Mouse (Mus musculus) liver, adult 2 months (tissue): Measurements from ENCODE around the gene Kbtbd4. TPM values are rescaled to one million over a fixed set of nuclear protein-coding genes. Genes with fewer than 3 reads are reported as not detected.

Source experiments
- DNase-seq: peaks from one replicate; pipeline ENCODE4 v3.0.0-alpha.2; 2011; ENCODE audit warnings: low read depth, low spot score; ENCODE audit errors: extremely low read depth
- H3K27ac ChIP-seq: fragments of 200-500 bp; replicated peaks from 2 replicates; pipeline ENCODE4 v1.5.1; 2012; ENCODE audit warnings: low read depth, mild to moderate bottlenecking, control low read depth, inconsistent platforms, low read length; ENCODE audit not compliant: insufficient read depth
- H3K27me3 ChIP-seq: fragments of 200-500 bp; 2 replicates; pipeline ENCODE4 v1.6.1; 2012; ENCODE audit warnings: mild to moderate bottlenecking, moderate library complexity, low read length, inconsistent platforms; ENCODE audit not compliant: control insufficient read depth, insufficient read depth
- H3K36me3 ChIP-seq: fragments of 200-500 bp; 2 replicates; pipeline ENCODE4 v1.6.1; 2012; ENCODE audit warnings: low read length, inconsistent platforms; ENCODE audit not compliant: control insufficient read depth, insufficient read depth
- H3K4me1 ChIP-seq: fragments of 200-500 bp; 2 replicates; pipeline ENCODE4 v1.6.1; 2011; ENCODE audit warnings: low read length; ENCODE audit not compliant: control insufficient read depth, insufficient read depth
- H3K4me3 ChIP-seq: fragments of 200-500 bp; 2 replicates; pipeline ENCODE4 v1.5.1; 2011; ENCODE audit warnings: low read depth, mild to moderate bottlenecking, control low read depth, low read length, moderate library complexity; ENCODE audit not compliant: insufficient read depth
- H3K79me2 ChIP-seq: fragments of 200-500 bp; 2 replicates; pipeline ENCODE4 v1.6.1; 2012; ENCODE audit warnings: inconsistent platforms, mild to moderate bottlenecking, low read length, moderate library complexity; ENCODE audit not compliant: control insufficient read depth, insufficient read depth
- H3K9ac ChIP-seq: fragments of 200-500 bp; 2 replicates; pipeline ENCODE4 v1.6.1; 2012; ENCODE audit warnings: low read depth, mild to moderate bottlenecking, control low read depth, inconsistent platforms, low read length
- CTCF ChIP-seq: fragments of 200-500 bp; IDR thresholded peaks from 2 replicates; pipeline ENCODE4 v1.5.1; 2011; ENCODE audit warnings: low read depth, low read length, control low read depth
- POLR2A ChIP-seq: fragments of 200-500 bp; IDR thresholded peaks from 2 replicates; pipeline ENCODE4 v1.6.1; 2011; ENCODE audit warnings: low read length, control low read depth; ENCODE audit not compliant: insufficient read depth; ENCODE audit errors: extremely low read depth
- WGBS: fragments of 180-500 bp; shearing (Covaris S2); methylation state at CpG from one replicate; pipeline ENCODE4 v1.1.7; 2018; 5-methylcytosine and 5-hydroxymethylcytosine counted together
- polyA plus RNA-seq: library from polyadenylated mRNA; depleted of rRNA; stranded (reverse); fragments of >200 nt; gene quantifications from 2 replicates; pipeline ENCODE4 v1.2.3, GENCODE M21; 2012
- total RNA-seq: library from RNA; depleted of rRNA; stranded (reverse); fragments of >200 nt; gene quantifications from 2 replicates; pipeline ENCODE4 v1.2.3, GENCODE M21; 2014

The Kbtbd4 gene
- total and polyA plus RNA-seq, 2 experiments = 9.0 to 13.5 TPM

DNA sequence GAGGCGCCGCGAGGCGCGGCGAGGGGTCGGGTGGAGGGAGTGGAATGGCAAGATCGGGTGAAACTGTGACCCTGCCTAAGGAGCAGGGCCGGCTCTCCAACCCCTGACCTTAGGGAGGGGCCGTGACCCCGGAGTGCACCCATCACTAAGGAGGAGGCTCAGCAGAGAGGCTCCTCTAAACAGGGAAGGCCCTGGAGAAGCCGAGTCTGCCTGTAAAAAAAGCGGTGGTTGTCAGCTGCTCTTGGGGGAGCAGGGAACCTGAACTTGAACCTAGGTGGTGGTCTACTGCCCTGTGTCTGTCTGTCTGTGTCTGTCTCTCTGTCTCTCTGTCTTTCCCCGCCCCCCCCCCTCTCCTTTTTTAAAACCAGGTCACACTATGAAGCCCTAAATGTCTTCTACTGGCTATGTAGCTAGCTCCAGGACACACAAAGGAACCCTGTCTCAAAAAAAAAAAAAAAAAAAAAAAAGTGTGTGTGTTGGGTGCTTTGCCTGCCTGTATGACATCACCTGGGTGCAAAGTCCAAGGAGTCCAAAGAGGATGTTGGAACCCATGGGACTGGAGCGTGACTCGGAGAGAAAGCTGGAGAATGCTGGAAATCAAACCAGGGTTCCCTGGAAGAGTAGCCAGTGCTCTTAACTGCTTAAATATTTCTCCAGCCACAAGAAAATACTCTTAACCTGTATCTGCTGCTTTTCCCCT lies 13.6 kb downstream of the Kbtbd4 start:
- peak overlapping the region; percentile 89 for H3K27ac ChIP-seq
- peak; percentile 97 for DNase-seq
- peaks cover 24% of the 10 kb centered on the region; the same call in 1 of the 2 replicates for H3K79me2 ChIP-seq
- peaks cover 20% of the 10 kb centered on the region for H3K4me1 ChIP-seq
- peaks cover 10% of the 10 kb centered on the region for H3K36me3 ChIP-seq
- TF ChIP-seq POLR2A (0 out of 2 replicates have a peak, but pooled peaks have one; percentile 3), CTCF (no peak)
- no peaks in the 10 kb centered on the region for H3K27me3 ChIP-seq
- H3K9ac ChIP-seq = peak overlapping the region; percentile 99
- peak overlapping the region; percentile 83 for H3K4me3 ChIP-seq
- 3% methylated on average over 16 of the region's 16 CpGs for WGBS

DNA sequence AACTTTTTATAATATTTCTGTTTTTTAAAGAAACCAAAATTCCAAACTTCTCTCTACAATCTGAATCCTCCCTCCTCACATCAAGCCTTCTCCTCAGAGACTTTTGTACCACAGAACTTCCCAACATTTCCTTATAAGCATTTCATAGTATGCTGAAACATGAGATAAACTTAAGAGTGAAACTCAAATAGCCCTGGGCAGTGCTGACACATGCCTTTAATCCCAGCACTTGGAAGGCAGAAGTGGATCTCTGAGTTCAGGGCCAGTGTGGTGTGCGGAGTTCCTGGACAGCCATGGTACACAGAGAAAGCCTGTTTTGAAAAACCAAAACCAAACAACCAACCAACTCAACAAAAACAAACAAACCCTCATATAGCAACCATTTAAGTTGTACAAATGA lies 16.6 kb downstream of the Kbtbd4 start:
- H3K36me3 ChIP-seq = no peaks in the 10 kb centered on the region
- DNase-seq = no peak
- H3K4me1 ChIP-seq = peaks cover 5% of the 10 kb centered on the region; the same call in 1 of the 2 replicates
- 64% methylated on average over 1 of the region's 1 CpGs for WGBS
- H3K4me3 ChIP-seq = no peak overlapping the region
- H3K79me2 ChIP-seq = peaks cover 10% of the 10 kb centered on the region; the same call in 1 of the 2 replicates
- TF ChIP-seq POLR2A = no peak
- no peak for TF ChIP-seq CTCF
- H3K27ac ChIP-seq = no peak overlapping the region
- H3K27me3 ChIP-seq = no peaks in the 10 kb centered on the region
- no peak overlapping the region for H3K9ac ChIP-seq

DNA sequence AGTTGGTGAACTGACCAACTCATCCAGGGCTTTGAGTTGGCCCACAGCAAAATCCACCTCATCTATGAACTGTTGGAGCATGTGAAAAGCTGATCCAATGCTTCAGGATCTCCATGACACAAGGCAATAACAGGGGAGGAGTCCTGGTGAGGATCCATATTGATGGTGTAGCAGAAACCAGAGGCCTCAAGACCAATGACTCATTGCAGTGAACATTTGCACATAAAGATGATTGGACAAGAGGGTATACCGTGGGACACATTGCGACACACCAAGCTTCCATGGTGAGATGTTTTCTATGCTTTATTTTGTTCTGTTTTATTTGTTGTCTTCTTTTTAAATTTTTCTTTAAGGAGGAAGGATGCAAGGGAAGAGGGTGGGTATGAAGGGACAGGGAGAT lies 18.1 kb downstream of the Kbtbd4 start:
- Histone ChIP-seq H3K79me2 (no peaks in the 10 kb centered on the region), H3K4me3 (no peak overlapping the region), H3K9ac (no peak overlapping the region), H3K27me3 (no peaks in the 10 kb centered on the region), H3K36me3 (no peaks in the 10 kb centered on the region), H3K4me1 (peaks cover 4% of the 10 kb centered on the region; the same call in 1 of the 2 replicates), H3K27ac (no peak overlapping the region)
- WGBS = 69% methylated on average over 2 of the region's 2 CpGs
- no peak for DNase-seq
- TF ChIP-seq CTCF (no peak), POLR2A (no peak)

DNA sequence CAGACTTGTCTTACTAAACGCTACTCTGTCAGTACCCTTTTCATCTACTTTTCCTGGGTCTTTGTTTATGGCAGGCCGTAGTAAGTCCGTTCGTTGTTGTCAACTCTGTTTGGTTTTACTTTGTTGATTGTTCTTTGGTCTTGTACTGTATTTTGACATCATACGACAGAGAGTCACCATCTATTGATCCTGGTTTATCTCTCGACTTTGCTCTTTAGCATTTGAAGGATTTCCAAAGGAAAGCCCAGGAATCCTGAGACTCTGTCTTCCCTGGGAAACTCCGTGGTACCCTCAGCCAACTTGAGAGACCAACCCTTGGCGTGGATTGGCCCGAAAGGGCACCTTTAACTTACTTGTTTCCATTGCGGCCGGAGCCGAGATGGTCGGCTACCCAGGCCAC lies 24.0 kb downstream of the Kbtbd4 start:
- DNase-seq = peak; percentile 88
- peak overlapping the region; percentile 98 for H3K27ac ChIP-seq
- H3K79me2 ChIP-seq = peaks cover 4% of the 10 kb centered on the region; the same call in 1 of the 2 replicates
- TF ChIP-seq POLR2A = no peak
- TF ChIP-seq CTCF = no peak
- H3K36me3 ChIP-seq = no peaks in the 10 kb centered on the region
- 58% methylated on average over 13 of the region's 13 CpGs for whole genome bisulfite sequencing
- H3K9ac ChIP-seq = no peak overlapping the region
- no peaks in the 10 kb centered on the region for H3K27me3 ChIP-seq
- H3K4me3 ChIP-seq = no peak overlapping the region
- H3K4me1 ChIP-seq = peaks cover 27% of the 10 kb centered on the region

DNA sequence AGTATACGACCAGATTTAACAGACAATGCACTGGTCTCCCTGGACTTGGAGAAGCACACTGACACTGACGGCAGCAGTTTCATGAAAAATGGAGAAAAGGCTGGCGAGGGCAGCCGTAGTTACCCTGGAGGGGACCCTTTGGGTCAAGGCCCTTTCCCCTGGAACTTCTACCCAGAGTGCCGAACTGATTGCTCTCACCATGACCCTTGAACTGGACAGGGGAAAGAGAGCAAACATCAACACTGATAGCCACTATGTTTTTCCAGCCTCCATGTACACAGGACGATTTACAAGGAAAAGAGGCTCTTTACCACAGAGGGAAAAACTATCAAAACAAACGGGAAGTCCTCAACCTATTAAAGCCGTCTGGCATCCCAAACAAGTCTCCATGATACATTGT lies 27.3 kb downstream of the Kbtbd4 start:
- WGBS = 13% methylated on average over 8 of the region's 8 CpGs
- Histone ChIP-seq H3K4me1 (peaks cover 27% of the 10 kb centered on the region), H3K27me3 (no peaks in the 10 kb centered on the region), H3K4me3 (no peak overlapping the region; the same call in 1 of the 2 replicates), H3K27ac (peak overlapping the region; percentile 98), H3K9ac (peak overlapping the region; percentile 53; the same call in 1 of the 2 replicates), H3K36me3 (no peaks in the 10 kb centered on the region), H3K79me2 (peaks cover 4% of the 10 kb centered on the region; the same call in 1 of the 2 replicates)
- peak; percentile 97 for DNase-seq
- TF ChIP-seq POLR2A (0 out of 2 replicates have a peak, but pooled peaks have one; percentile 5), CTCF (no peak)

DNA sequence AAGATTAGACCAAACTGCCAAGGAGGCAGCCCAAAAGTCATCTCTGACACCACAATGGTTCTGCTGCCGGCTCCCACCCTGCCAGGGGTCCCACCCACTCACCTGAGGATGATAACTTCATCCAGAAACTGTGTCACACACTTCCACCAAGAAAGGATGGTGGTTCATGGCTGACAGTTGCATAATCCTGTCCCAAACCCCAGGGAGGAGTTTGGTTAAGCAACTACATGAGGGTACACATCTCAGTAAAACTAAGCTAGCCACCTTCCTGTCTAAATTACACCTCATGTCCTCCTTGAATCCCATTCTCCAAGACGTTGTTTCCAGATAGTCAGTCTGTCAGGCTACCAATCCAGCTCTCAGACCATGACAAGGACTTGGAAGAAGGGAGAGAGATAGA lies 27.7 kb downstream of the Kbtbd4 start:
- 19% methylated on average over 2 of the region's 2 CpGs for WGBS
- Histone ChIP-seq H3K4me3 (no peak overlapping the region), H3K36me3 (no peaks in the 10 kb centered on the region), H3K27me3 (no peaks in the 10 kb centered on the region), H3K27ac (peak overlapping the region; percentile 98), H3K79me2 (peaks cover 4% of the 10 kb centered on the region; the same call in 1 of the 2 replicates), H3K9ac (peak overlapping the region; percentile 36; the same call in 1 of the 2 replicates), H3K4me1 (peaks cover 25% of the 10 kb centered on the region)
- peak; percentile 72 for DNase-seq
- 0 out of 2 replicates have a peak, but pooled peaks have one; percentile 1 for TF ChIP-seq POLR2A
- no peak for TF ChIP-seq CTCF
